Mouse (Mus musculus) small intestine, adult 2 months (tissue): ENCODE data around the gene Retnla.

Experiments used
- CTCF ChIP-seq: fragments of 200-500 bp; IDR thresholded peaks from 2 replicates; pipeline ENCODE4 v1.5.1; 2012; ENCODE audit warnings: low read depth, mild to moderate bottlenecking, control low read depth, inconsistent platforms, low read length, moderate library complexity, mixed read lengths; ENCODE audit not compliant: insufficient replicate concordance, insufficient read length; ENCODE audit errors: extremely low read depth
- POLR2A ChIP-seq: fragments of 200-500 bp; IDR thresholded peaks from 2 replicates; pipeline ENCODE4 v1.6.1; 2012; ENCODE audit warnings: low read depth, mild to moderate bottlenecking, control low read depth, inconsistent platforms, low read length, moderate library complexity

GRCm38 (mm10) chr16:48826474-48826873 is 15.9 kb upstream of the Retnla start:
- TF ChIP-seq CTCF (no peak), POLR2A (no peak)
